8 mouse cellular contexts compared by ENCODE assay signal in the genomic region with DNA sequence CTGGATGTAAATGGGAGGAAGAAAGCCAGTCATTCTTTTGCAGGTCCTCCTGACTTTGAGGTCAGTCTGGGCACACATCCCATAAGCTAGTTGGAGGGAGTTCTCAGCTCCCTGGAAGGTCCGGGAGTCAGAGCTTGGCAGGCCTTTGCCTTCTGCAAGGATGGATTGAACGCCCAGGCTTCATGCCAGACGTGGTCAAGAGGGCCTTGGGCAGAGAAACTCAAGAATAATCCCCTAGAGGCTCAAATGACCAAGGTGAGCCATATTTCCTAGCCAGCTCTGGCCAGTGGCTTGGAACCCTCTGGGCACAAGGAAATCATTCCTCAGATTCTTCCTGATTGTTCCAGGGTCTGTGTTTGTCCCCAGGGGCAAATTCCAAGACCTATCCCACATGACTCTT. TPM values are rescaled to one million over a fixed set of nuclear protein-coding genes. Genes with fewer than 3 reads are reported as not detected.
DNase-seq lines count a peak whose midpoint lies in the region; ATAC-seq and TF ChIP-seq lines count a peak whose summit lies in the region.

No protein-coding gene starts in this region.

- peaks cover 5% of the 10 kb centered on the region for H3K27me3 ChIP-seq in lung, embryonic 16.5 days (ENCODE audit: control insufficient read depth, insufficient read depth, low read depth, low read length)
- no peaks in the 10 kb centered on the region for H3K27me3 ChIP-seq in lung, postnatal 0 days (replicated peaks; ENCODE audit: insufficient read depth, low read length)
- peaks cover 7% of the 10 kb centered on the region; the same call in 1 of the 2 replicates for H3K27me3 ChIP-seq in stomach, embryonic 16.5 days (ENCODE audit: control insufficient read depth, insufficient read depth, low read length)

- ATAC-seq in lung, embryonic 16.5 days (ENCODE audit: low read depth) = no peak
- ATAC-seq in lung, postnatal 0 days = no peak
- ATAC-seq in stomach, embryonic 16.5 days (ENCODE audit: insufficient read depth, low FRiP score) = no peak
- no peak for ATAC-seq in megakaryocyte-erythroid progenitor cell, adult 5-6 weeks (replicated peaks; ENCODE audit: low FRiP score, low TSS enrichment, poor library complexity, severe bottlenecking)

- H3K4me3 ChIP-seq in lung, embryonic 16.5 days (ENCODE audit: low read length) = no peak overlapping the region
- no peak overlapping the region for H3K4me3 ChIP-seq in lung, postnatal 0 days (ENCODE audit: low read depth, low read length)
- H3K4me3 ChIP-seq in stomach, embryonic 16.5 days (replicated peaks; ENCODE audit: low read length) = peak overlapping the region; percentile 72

- peaks cover 32% of the 10 kb centered on the region for H3K4me1 ChIP-seq in lung, embryonic 16.5 days (replicated peaks; ENCODE audit: control insufficient read depth, insufficient read depth, low read length)
- peaks cover 14% of the 10 kb centered on the region; the same call in 1 of the 2 replicates for H3K4me1 ChIP-seq in lung, postnatal 0 days (ENCODE audit: insufficient read depth, low read depth, low read length)
- peaks cover 36% of the 10 kb centered on the region for H3K4me1 ChIP-seq in stomach, embryonic 16.5 days (ENCODE audit: control insufficient read depth, insufficient read depth, low read length)

- WGBS in lung, embryonic 16.5 days = 66% methylated on average over 3 of the region's 3 CpGs
- 45% methylated on average over 3 of the region's 3 CpGs for WGBS in lung, postnatal 0 days
- 65% methylated on average over 3 of the region's 3 CpGs for WGBS in stomach, embryonic 16.5 days

- DNase-seq in lung, postnatal 0 days (ENCODE audit: low spot score) = no peak
- peak; percentile 91 for DNase-seq in fibroblast of lung, adult 2 months (ENCODE audit: low read depth)
- peak; percentile 72 for DNase-seq in kidney, postnatal 10 days
- no peak for DNase-seq in spleen, adult 18-20 months
- DNase-seq in heart, adult 8-10 months (ENCODE audit: low spot score) = no peak

- no peaks in the 10 kb centered on the region for H3K9me3 ChIP-seq in lung, embryonic 16.5 days (ENCODE audit: control insufficient read depth, low read length)
- H3K9me3 ChIP-seq in lung, postnatal 0 days (ENCODE audit: low read length) = no peaks in the 10 kb centered on the region
- no peaks in the 10 kb centered on the region for H3K9me3 ChIP-seq in stomach, embryonic 16.5 days (replicated peaks; ENCODE audit: control insufficient read depth, low read length)

- H3K36me3 ChIP-seq in lung, embryonic 16.5 days (ENCODE audit: control insufficient read depth, insufficient read depth, low read length) = peaks cover 2% of the 10 kb centered on the region; the same call in 1 of the 2 replicates
- no peaks in the 10 kb centered on the region for H3K36me3 ChIP-seq in lung, postnatal 0 days (ENCODE audit: insufficient read depth, low read length)
- peaks cover under 1% of the 10 kb centered on the region; the same call in 1 of the 2 replicates for H3K36me3 ChIP-seq in stomach, embryonic 16.5 days (ENCODE audit: control insufficient read depth, insufficient read depth, low read length)

- no peak for TF ChIP-seq CTCF in lung, postnatal 0 days (IDR thresholded peaks at IDR 0.05)

- no peak for TF ChIP-seq EP300 in lung, postnatal 0 days (IDR thresholded peaks at IDR 0.05)

- 0 out of 2 replicates have a peak overlapping the region, but pooled peaks have one; percentile 10 for H3K4me2 ChIP-seq in lung, embryonic 16.5 days (ENCODE audit: low read depth, low read length)
- no peak overlapping the region for H3K4me2 ChIP-seq in lung, postnatal 0 days (replicated peaks; ENCODE audit: low read depth, low read length)
- peak overlapping the region; percentile 85 for H3K4me2 ChIP-seq in stomach, embryonic 16.5 days (ENCODE audit: low read depth, low read length)

- no peak overlapping the region for H3K27ac ChIP-seq in lung, embryonic 16.5 days (ENCODE audit: low read length)
- no peak overlapping the region for H3K27ac ChIP-seq in lung, postnatal 0 days (ENCODE audit: low read length)
- peak overlapping the region; percentile 90; the same call in 1 of the 2 replicates for H3K27ac ChIP-seq in stomach, embryonic 16.5 days (ENCODE audit: low read length)

- no peak overlapping the region for H3K9ac ChIP-seq in lung, embryonic 16.5 days (ENCODE audit: low read length)
- H3K9ac ChIP-seq in lung, postnatal 0 days (replicated peaks; ENCODE audit: low read depth) = no peak overlapping the region
- H3K9ac ChIP-seq in stomach, embryonic 16.5 days (ENCODE audit: low read length) = peak overlapping the region; percentile 82

RNA-seq across cellular contexts. Expression of a gene that starts 2.4 kb away (rescaled TPM):
- polyA plus RNA-seq in lung, embryonic 16.5 days (2015; fragmentation: Nextera tagmentation; extraction: Ambion mirVana) = 6.4 and 6.5 TPM in 2 replicates
- polyA plus RNA-seq in lung, postnatal 0 days (2015; fragmentation: Nextera tagmentation; extraction: Ambion mirVana) = 7.2 and 7.4 TPM in 2 replicates
- polyA plus RNA-seq in stomach, embryonic 16.5 days (2015; fragmentation: Nextera tagmentation; extraction: Ambion mirVana) = 17.9 and 19.0 TPM in 2 replicates
- total RNA-seq in heart, adult 8-10 months (2022) = 1 to 10 TPM; 4.0 to 8.6 (median 6.7) TPM
- 17.5 and 27.4 TPM in 2 replicates for total RNA-seq in megakaryocyte-erythroid progenitor cell, adult 5-6 weeks (2014; fragmentation: Nextera tagmentation)
- total RNA-seq in megakaryocyte-erythroid progenitor cell, adult 5-6 weeks (2017) = 9.8 and 15.0 TPM in 2 replicates

RNA-seq across cellular contexts. Expression of a gene that starts 7.4 kb away (rescaled TPM):
- 219 and 232 TPM in 2 replicates for polyA plus RNA-seq in lung, embryonic 16.5 days (2015; fragmentation: Nextera tagmentation; extraction: Ambion mirVana)
- polyA plus RNA-seq in lung, postnatal 0 days (2015; fragmentation: Nextera tagmentation; extraction: Ambion mirVana) = 146 and 173 TPM in 2 replicates
- 199 TPM in 2 replicates for polyA plus RNA-seq in stomach, embryonic 16.5 days (2015; fragmentation: Nextera tagmentation; extraction: Ambion mirVana)
- total RNA-seq in heart, adult 8-10 months (2022) = 10 to 100 TPM; 39.5 to 47.1 (median 40.1) TPM
- total RNA-seq in megakaryocyte-erythroid progenitor cell, adult 5-6 weeks (2014; fragmentation: Nextera tagmentation) = 183 and 205 TPM in 2 replicates
- total RNA-seq in megakaryocyte-erythroid progenitor cell, adult 5-6 weeks (2017) = 81.8 and 104 TPM in 2 replicates

RNA-seq across cellular contexts. Expression of a gene that starts 7.4 kb away (rescaled TPM):
- polyA plus RNA-seq in lung, embryonic 16.5 days (2015; fragmentation: Nextera tagmentation; extraction: Ambion mirVana) = 136 and 137 TPM in 2 replicates
- 88.4 and 89.0 TPM in 2 replicates for polyA plus RNA-seq in lung, postnatal 0 days (2015; fragmentation: Nextera tagmentation; extraction: Ambion mirVana)
- polyA plus RNA-seq in stomach, embryonic 16.5 days (2015; fragmentation: Nextera tagmentation; extraction: Ambion mirVana) = 123 and 134 TPM in 2 replicates
- total RNA-seq in heart, adult 8-10 months (2022) = 10 to 100 TPM; 36.8 to 39.8 (median 37.6) TPM
- 52.0 and 56.6 TPM in 2 replicates for total RNA-seq in megakaryocyte-erythroid progenitor cell, adult 5-6 weeks (2014; fragmentation: Nextera tagmentation)
- total RNA-seq in megakaryocyte-erythroid progenitor cell, adult 5-6 weeks (2017) = 31.3 and 39.0 TPM in 2 replicates

RNA-seq across cellular contexts. Expression of a gene that starts 9.6 kb away (rescaled TPM):
- polyA plus RNA-seq in lung, embryonic 16.5 days (2015; fragmentation: Nextera tagmentation; extraction: Ambion mirVana) = 20.3 and 22.0 TPM in 2 replicates
- 43.2 and 44.9 TPM in 2 replicates for polyA plus RNA-seq in lung, postnatal 0 days (2015; fragmentation: Nextera tagmentation; extraction: Ambion mirVana)
- 19.5 and 20.2 TPM in 2 replicates for polyA plus RNA-seq in stomach, embryonic 16.5 days (2015; fragmentation: Nextera tagmentation; extraction: Ambion mirVana)
- 10 to 100 TPM; 11.4 to 16.1 (median 13.6) TPM for total RNA-seq in heart, adult 8-10 months (2022)
- 14.3 and 19.6 TPM in 2 replicates for total RNA-seq in megakaryocyte-erythroid progenitor cell, adult 5-6 weeks (2014; fragmentation: Nextera tagmentation)
- total RNA-seq in megakaryocyte-erythroid progenitor cell, adult 5-6 weeks (2017) = 4.3 and 9.1 TPM in 2 replicates

RNA-seq across cellular contexts. Expression of a gene that starts 18.2 kb away (rescaled TPM):
- 4.5 and 5.9 TPM in 2 replicates for polyA plus RNA-seq in lung, embryonic 16.5 days (2015; fragmentation: Nextera tagmentation; extraction: Ambion mirVana)
- 4.1 and 4.3 TPM in 2 replicates for polyA plus RNA-seq in lung, postnatal 0 days (2015; fragmentation: Nextera tagmentation; extraction: Ambion mirVana)
- 10.1 and 12.8 TPM in 2 replicates for polyA plus RNA-seq in stomach, embryonic 16.5 days (2015; fragmentation: Nextera tagmentation; extraction: Ambion mirVana)
- total RNA-seq in heart, adult 8-10 months (2022) = 1 to 10 TPM; 1.8 to 2.4 (median 2.1) TPM
- 15.3 and 21.7 TPM in 2 replicates for total RNA-seq in megakaryocyte-erythroid progenitor cell, adult 5-6 weeks (2014; fragmentation: Nextera tagmentation)
- 3.3 and 4.9 TPM in 2 replicates for total RNA-seq in megakaryocyte-erythroid progenitor cell, adult 5-6 weeks (2017)

Comparison
In these comparisons a context has a peak if more than half of its experiments do, and no peak if none do; other contexts are left out.
1. DNase-seq: peak in fibroblast of lung, adult 2 months (single experiment) and kidney, postnatal 10 days (single experiment); none in lung, postnatal 0 days (single experiment), spleen, adult 18-20 months (0 of 2) and heart, adult 8-10 months (single experiment).